Mouse (Mus musculus) kidney, postnatal 0 days (tissue): Measurements from ENCODE around the gene Grk3. TPM values are rescaled to one million over a fixed set of nuclear protein-coding genes. Genes with fewer than 3 reads are reported as not detected.

ENCODE experiments used
- ATAC-seq: fragments of 200-750 bp; cut with Nextera tagmentation; replicated peaks from 2 replicates; pipeline ENCODE4 v1.8.0; 2017; ENCODE audit warnings: low read depth, moderate number of reproducible peaks, moderate TSS enrichment, moderate library complexity; ENCODE audit not compliant: low FRiP score
- DNase-seq: peaks from one replicate; pipeline ENCODE4 v3.0.0-alpha.2; 2016; ENCODE audit warnings: low spot score
- H3K27ac ChIP-seq: fragments of 300-500 bp; sonication (generic); 2 replicates; pipeline ENCODE4 v1.5.1; 2014; ENCODE audit warnings: mild to moderate bottlenecking
- H3K27me3 ChIP-seq: fragments of 300-500 bp; sonication (generic); 2 replicates; pipeline ENCODE4 v1.6.1; 2014; ENCODE audit warnings: low read length, mixed read lengths; ENCODE audit not compliant: insufficient read depth
- H3K36me3 ChIP-seq: fragments of 300-500 bp; sonication (generic); 2 replicates; pipeline ENCODE4 v1.6.1; 2014; ENCODE audit warnings: low read length, mixed read lengths; ENCODE audit not compliant: insufficient read depth
- H3K4me1 ChIP-seq: fragments of 300-500 bp; sonication (generic); replicated peaks from 2 replicates; pipeline ENCODE4 v1.6.1; 2014; ENCODE audit warnings: antibody characterized with exemption, low read length, mixed read lengths; ENCODE audit not compliant: insufficient read depth
- H3K4me2 ChIP-seq: fragments of 300-500 bp; sonication (generic); 2 replicates; pipeline ENCODE4 v1.6.1; 2014; ENCODE audit warnings: mild to moderate bottlenecking, low read length, moderate library complexity, mixed read lengths
- H3K4me3 ChIP-seq: fragments of 300-500 bp; sonication (generic); replicated peaks from 2 replicates; pipeline ENCODE4 v1.5.1; 2014; ENCODE audit warnings: low read depth, low read length
- H3K9ac ChIP-seq: fragments of 300-500 bp; sonication (generic); 2 replicates; pipeline ENCODE4 v1.6.1; 2014; ENCODE audit warnings: low read depth, low read length
- H3K9me3 ChIP-seq: fragments of 300-500 bp; sonication (generic); replicated peaks from 2 replicates; pipeline ENCODE4 v1.6.1; 2016; ENCODE audit warnings: low read length, inconsistent platforms, mixed read lengths
- CTCF ChIP-seq: IDR thresholded peaks from 2 replicates; pipeline ENCODE4 v1.5.1; 2016; ENCODE audit warnings: antibody characterized with exemption, low read depth, mild to moderate bottlenecking, moderate library complexity
- WGBS: fragments of 180-500 bp; shearing (Covaris S2); extraction: QIAGEN DNeasy Blood & Tissue Kit; methylation state at CpG from one replicate; pipeline ENCODE4 v1.1.7; 2014; 5-methylcytosine and 5-hydroxymethylcytosine counted together
- polyA plus RNA-seq: library from polyadenylated mRNA; unstranded; fragments of >200 nt; fragmentation: Nextera tagmentation; extraction: Ambion mirVana; gene quantifications from 2 replicates; pipeline ENCODE4 v1.2.1, GENCODE M21; 2015

Grk3 gene
- polyA plus RNA-seq, 1 experiment from 2014 or later, result 4.4 TPM

GRCm38 (mm10) chr5:112999227-112999626, 16.4 kb downstream of the Grk3 start:
- Histone ChIP-seq H3K36me3 (no peaks in the 10 kb centered on the region), H3K27ac (no peak overlapping the region), H3K9ac (no peak overlapping the region), H3K9me3 (no peaks in the 10 kb centered on the region), H3K27me3 (no peaks in the 10 kb centered on the region), H3K4me1 (no peaks in the 10 kb centered on the region), H3K4me2 (no peak overlapping the region), H3K4me3 (no peak overlapping the region)
- no peak for TF ChIP-seq CTCF
- 87% methylated on average over 8 of the region's 8 CpGs for WGBS
- peak; percentile 40; the same call in 1 of the 2 replicates for ATAC-seq
- DNase-seq, result no peak

- Histone ChIP-seq H3K4me3 (no peak overlapping the region), H3K27ac (no peak overlapping the region), H3K4me1 (no peaks in the 10 kb centered on the region), H3K36me3 (no peaks in the 10 kb centered on the region), H3K9me3 (no peaks in the 10 kb centered on the region), H3K4me2 (no peak overlapping the region), H3K9ac (no peak overlapping the region), H3K27me3 (no peaks in the 10 kb centered on the region)
- DNase-seq (peak; percentile 21), ATAC-seq (no peak)
- WGBS, result 32% methylated on average over 5 of the region's 5 CpGs
- TF ChIP-seq CTCF, result no peak
These were observed 17.9 kb downstream of the Grk3 start for GRCm38 (mm10) chr5:112997516-112998186.

GRCm38 (mm10) chr5:112991245-112991644, 24.3 kb downstream of the Grk3 start:
- Histone ChIP-seq H3K4me2 (no peak overlapping the region), H3K4me1 (no peaks in the 10 kb centered on the region), H3K9ac (no peak overlapping the region), H3K27me3 (no peaks in the 10 kb centered on the region), H3K27ac (no peak overlapping the region), H3K36me3 (no peaks in the 10 kb centered on the region), H3K4me3 (no peak overlapping the region), H3K9me3 (no peaks in the 10 kb centered on the region)
- ATAC-seq, result no peak
- WGBS, result 66% methylated on average over 9 of the region's 9 CpGs
- TF ChIP-seq CTCF, result no peak
- DNase-seq, result no peak

GRCm38 (mm10) chr5:112981931-112982330, 33.7 kb downstream of the Grk3 start:
- no peak overlapping the region for H3K4me2 ChIP-seq
- DNase-seq (peak; percentile 3), ATAC-seq (no peak)
- no peaks in the 10 kb centered on the region for H3K4me1 ChIP-seq
- H3K9ac ChIP-seq, result no peak overlapping the region
- H3K4me3 ChIP-seq, result no peak overlapping the region
- WGBS, result 62% methylated on average over 6 of the region's 6 CpGs
- H3K36me3 ChIP-seq, result no peaks in the 10 kb centered on the region
- no peaks in the 10 kb centered on the region for H3K9me3 ChIP-seq
- no peak overlapping the region for H3K27ac ChIP-seq
- no peaks in the 10 kb centered on the region for H3K27me3 ChIP-seq
- TF ChIP-seq CTCF, result no peak

GRCm38 (mm10) chr5:112979710-112980109, 35.9 kb downstream of the Grk3 start:
- H3K27me3 ChIP-seq, result no peaks in the 10 kb centered on the region
- TF ChIP-seq CTCF, result no peak

GRCm38 (mm10) chr5:112979195-112979594, 36.4 kb downstream of the Grk3 start:
- no peaks in the 10 kb centered on the region for H3K9me3 ChIP-seq
- ATAC-seq, result no peak
- no peak for TF ChIP-seq CTCF

More at GRCm38 (mm10) chr5:112979710-112980109, 35.9 kb downstream of the Grk3 start:
- no peak overlapping the region for H3K4me3 ChIP-seq
- 87% methylated on average over 7 of the region's 7 CpGs for WGBS
- H3K27ac ChIP-seq, result no peak overlapping the region
- no peak for DNase-seq
- H3K4me2 ChIP-seq, result no peak overlapping the region
- no peak for ATAC-seq
- no peaks in the 10 kb centered on the region for H3K4me1 ChIP-seq
- no peaks in the 10 kb centered on the region for H3K9me3 ChIP-seq
- no peaks in the 10 kb centered on the region for H3K36me3 ChIP-seq
- H3K9ac ChIP-seq, result no peak overlapping the region

GRCm38 (mm10) chr5:112977089-112977488, 38.5 kb downstream of the Grk3 start:
- Histone ChIP-seq H3K4me1 (no peaks in the 10 kb centered on the region), H3K27me3 (no peaks in the 10 kb centered on the region), H3K9ac (no peak overlapping the region), H3K9me3 (no peaks in the 10 kb centered on the region), H3K4me2 (no peak overlapping the region), H3K27ac (no peak overlapping the region), H3K36me3 (no peaks in the 10 kb centered on the region), H3K4me3 (no peak overlapping the region)
- no peak for TF ChIP-seq CTCF
- no peak for ATAC-seq
- WGBS, result 68% methylated on average over 5 of the region's 5 CpGs
- no peak for DNase-seq

More at GRCm38 (mm10) chr5:112979195-112979594, 36.4 kb downstream of the Grk3 start:
- Histone ChIP-seq H3K27me3 (no peaks in the 10 kb centered on the region), H3K4me3 (no peak overlapping the region), H3K27ac (no peak overlapping the region), H3K9ac (no peak overlapping the region), H3K4me2 (no peak overlapping the region), H3K4me1 (no peaks in the 10 kb centered on the region), H3K36me3 (no peaks in the 10 kb centered on the region)
- DNase-seq, result no peak
- WGBS, result 85% methylated on average over 9 of the region's 9 CpGs
